Mouse (Mus musculus) C2C12 (cell line): Measurements from ENCODE around the gene Tnfaip3.

Source experiments
- CEBPB ChIP-seq: IDR thresholded peaks from one replicate; pipeline ENCODE4 v1.6.1; 2011; ENCODE audit warnings: low read depth, mild to moderate bottlenecking, control low read depth, moderate library complexity
- CTCF ChIP-seq: IDR thresholded peaks from one replicate; pipeline ENCODE4 v1.5.1; 2011; ENCODE audit not compliant: control insufficient read depth, insufficient read depth, insufficient read length
- FOSL1 ChIP-seq: IDR thresholded peaks from one replicate; pipeline ENCODE4 v1.8.0; 2011; ENCODE audit warnings: mild to moderate bottlenecking, low read length; ENCODE audit not compliant: poor library complexity, insufficient read depth, severe bottlenecking
- MAX ChIP-seq: IDR thresholded peaks from one replicate; pipeline ENCODE4 v1.6.1; 2011; ENCODE audit warnings: mild to moderate bottlenecking, control low read depth
- MYOG ChIP-seq: IDR thresholded peaks from one replicate; pipeline ENCODE4 v1.6.1; 2011; ENCODE audit not compliant: control insufficient read depth, insufficient read length; ENCODE audit errors: extremely low read depth
- USF1 ChIP-seq: IDR thresholded peaks from one replicate; pipeline ENCODE4 v1.6.1; 2011; ENCODE audit warnings: low read depth, mild to moderate bottlenecking, control low read depth, moderate library complexity

DNA sequence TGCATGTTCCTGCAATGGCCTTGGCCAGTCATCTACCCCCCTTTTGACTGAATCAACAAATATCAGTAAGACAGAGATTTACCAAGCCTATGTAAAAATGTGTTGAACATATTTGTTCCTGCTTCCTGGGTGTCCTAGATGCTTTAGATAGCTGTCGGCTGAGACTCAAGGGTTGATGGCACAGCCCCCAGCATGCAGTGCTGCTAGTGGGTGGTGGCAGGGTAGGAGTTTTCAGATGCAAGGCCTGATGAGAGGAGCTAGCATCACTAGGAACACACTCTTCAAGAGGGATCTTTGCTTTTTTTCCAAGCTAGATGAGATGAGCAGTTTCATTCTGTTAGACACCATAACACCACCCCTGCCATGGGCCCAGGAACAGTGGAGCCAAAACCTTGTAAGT, 6.8 kb upstream of the Tnfaip3 start:
- TF ChIP-seq CEBPB (no peak), CTCF (no peak), USF1 (no peak), FOSL1 (no peak), MYOG (no peak), MAX (no peak)
